8 mouse cellular contexts compared by ENCODE assay signal in the genomic region with DNA sequence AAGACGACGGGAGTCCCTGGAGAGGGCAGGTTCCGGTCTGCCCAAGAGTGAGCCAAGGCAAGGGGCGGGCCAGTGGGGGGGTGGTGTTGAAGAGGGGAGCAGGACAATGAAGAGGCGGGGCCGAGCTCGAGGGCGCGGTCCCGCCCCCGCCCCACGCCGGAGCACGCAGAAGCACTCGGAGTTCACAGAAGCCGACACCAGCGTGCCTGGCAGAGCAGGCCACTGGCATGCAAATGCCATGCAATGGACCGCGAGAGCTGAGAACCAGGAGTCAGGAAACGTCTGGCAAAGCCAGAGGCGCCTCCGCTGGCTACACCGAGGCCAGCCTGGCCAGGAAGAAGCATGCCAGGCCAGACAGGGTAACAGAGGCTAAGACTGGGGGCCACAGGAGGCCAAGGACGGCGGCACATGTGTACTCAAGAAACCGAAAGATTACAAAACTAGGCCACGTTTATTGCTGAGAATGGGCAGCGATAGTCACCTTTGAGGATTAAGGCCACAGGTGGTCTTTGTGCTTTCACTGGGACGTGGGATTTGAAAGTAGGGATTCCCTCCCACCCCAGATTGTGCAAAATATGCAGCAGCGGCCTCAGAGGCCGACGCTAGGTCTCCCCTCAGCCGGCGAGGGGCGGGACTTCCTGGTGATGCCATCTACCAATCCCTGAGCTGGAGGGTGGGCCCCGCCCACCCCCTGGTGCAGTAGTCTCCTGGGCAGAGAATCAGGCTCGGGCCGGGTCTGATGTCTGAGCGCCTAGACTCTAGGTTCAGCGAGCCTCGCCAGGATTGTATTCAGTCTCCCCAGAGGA. TPM values are rescaled to one million over a fixed set of nuclear protein-coding genes. Genes with fewer than 3 reads are reported as not detected.
A peak's percentile ranks its signal among the peaks of the same experiment; 100 is the strongest.
DNase-seq lines count a peak whose midpoint lies in the region; ATAC-seq and TF ChIP-seq lines count a peak whose summit lies in the region.

Nradd (minus strand) TSS at position 92 of the 806 bp plus-strand sequence.

- H3K27ac ChIP-seq in layer of hippocampus, adult 2 months, result peak within 1 kb of the TSS; percentile 81

- TF ChIP-seq CTCF in layer of hippocampus, adult 2 months (conservative IDR thresholded peaks at IDR 0.05), result no peak; the same call in 1 of the 2 replicates

- peak; percentile 90 for ATAC-seq in frontal cortex, adult (ENCODE audit: low TSS enrichment)

- peak; percentile 97 for DNase-seq in R1 (ENCODE audit: low read depth, low spot score)
- peak; percentile 93 for DNase-seq in cerebellum, adult 9-11 months
- peak; percentile 91 for DNase-seq in heart, postnatal 4 days
- peak; percentile 83 to 84 for DNase-seq in layer of hippocampus, adult 2 months (ENCODE audit: low spot score in 2 of 2)
- peak; percentile 89 to 93 for DNase-seq in lung, adult 18-20 months
- DNase-seq in ovary, adult 18-20 months (ENCODE audit: low spot score), result peak; percentile 87
- DNase-seq in urinary bladder, postnatal 25 days (ENCODE audit: low spot score), result peak; percentile 74

- H3K4me3 ChIP-seq in layer of hippocampus, adult 2 months, result peak within 1 kb of the TSS; percentile 59

RNA-seq across cellular contexts. Expression of gene Nradd, which starts in this region (rescaled TPM):
- 1 to 10 TPM; 4.2 to 4.6 TPM for total RNA-seq in heart, postnatal 4 days (2021)
- total RNA-seq in layer of hippocampus, adult 2 months (2021), result 1 to 10 TPM; 1.9 to 3.4 TPM

Comparison
In these comparisons a context has a peak if more than half of its experiments do, and no peak if none do; other contexts are left out.
1. Peak in every context shown above with its lines: DNase-seq, ATAC-seq, H3K4me3 ChIP-seq and H3K27ac ChIP-seq.